Mouse (Mus musculus) heart, adult 2 months (tissue): ENCODE results near the gene Ces3a. TPM values are rescaled to one million over a fixed set of nuclear protein-coding genes. Genes with fewer than 3 reads are reported as not detected.
"Not testable (repeated sequence)": the region's sequence is repeated elsewhere in the genome, so short reads cannot be mapped to it uniquely, and the experiment has no call there.

Experiments used
- DNase-seq, 2 experiments: peaks; one replicate each; pipeline ENCODE4 v3.0.0; 2021
- H3K27ac ChIP-seq: fragments of 200-600 bp; 2 replicates; pipeline ENCODE4 v1.8.1; 2022
- H3K27me3 ChIP-seq: fragments of 200-500 bp; 2 replicates; pipeline ENCODE4 v1.6.1; 2012; ENCODE audit warnings: mild to moderate bottlenecking, low read length, inconsistent platforms, mixed read lengths; ENCODE audit not compliant: control insufficient read depth, insufficient read depth
- H3K36me3 ChIP-seq: fragments of 200-500 bp; 2 replicates; pipeline ENCODE4 v1.6.1; 2012; ENCODE audit warnings: low read length, inconsistent platforms; ENCODE audit not compliant: control insufficient read depth, insufficient read depth
- H3K4me1 ChIP-seq: fragments of 200-500 bp; 2 replicates; pipeline ENCODE4 v1.6.1; 2011; ENCODE audit warnings: low read length; ENCODE audit not compliant: control insufficient read depth, insufficient read depth
- H3K4me3 ChIP-seq: fragments of 200-600 bp; 2 replicates; pipeline ENCODE4 v1.8.1; 2022
- H3K79me2 ChIP-seq: fragments of 200-500 bp; replicated peaks from 2 replicates; pipeline ENCODE4 v1.6.1; 2012; ENCODE audit warnings: mild to moderate bottlenecking, inconsistent platforms, low read length, moderate library complexity, mixed read lengths; ENCODE audit not compliant: control insufficient read depth, insufficient read depth
- H3K9ac ChIP-seq: fragments of 200-500 bp; 2 replicates; pipeline ENCODE4 v1.6.1; 2012; ENCODE audit warnings: low read depth, mild to moderate bottlenecking, control low read depth, inconsistent platforms, low read length, mixed read lengths
- CTCF ChIP-seq: fragments of 200-600 bp; IDR thresholded peaks from 2 replicates; pipeline ENCODE4 v1.8.1; 2022; ENCODE audit warnings: antibody characterized with exemption, mild to moderate bottlenecking, moderate library complexity
- EP300 ChIP-seq: fragments of 200-500 bp; IDR thresholded peaks from 2 replicates; pipeline ENCODE4 v1.6.1; 2011; ENCODE audit warnings: low read depth, low read length, control low read depth; ENCODE audit not compliant: insufficient read depth
- POLR2A ChIP-seq: fragments of 200-500 bp; IDR thresholded peaks from 2 replicates; pipeline ENCODE4 v1.6.1; 2011; ENCODE audit warnings: mild to moderate bottlenecking, low read depth, low read length, control low read depth; ENCODE audit not compliant: insufficient read depth
- WGBS: fragments of 180-500 bp; shearing (Covaris S2); methylation state at CpG from one replicate; pipeline ENCODE4 v1.1.7; 2018; 5-methylcytosine and 5-hydroxymethylcytosine counted together
- intact Hi-C: fragments of 180-260 bp; cut with DNase I; formaldehyde crosslinking; loops from one replicate; pipeline ENCODE4 v1.15.1; 2025
- polyA plus RNA-seq: library from polyadenylated mRNA; depleted of rRNA; stranded (reverse); fragments of >200 nt; gene quantifications from 2 replicates; pipeline ENCODE4 v1.2.3, GENCODE M21; 2012
- total RNA-seq, 2 experiments: library from RNA; stranded (reverse); gene quantifications; 2 replicates each; pipeline ENCODE4 v1.2.3; 2021

The Ces3a gene
- total and polyA plus RNA-seq, 3 experiments: not detected

- Histone ChIP-seq H3K27me3 (no peaks in the 10 kb centered on the region), H3K27ac (no peak overlapping the region), H3K4me1 (no peaks in the 10 kb centered on the region), H3K36me3 (no peaks in the 10 kb centered on the region), H3K4me3 (no peak overlapping the region), H3K79me2 (no peaks in the 10 kb centered on the region), H3K9ac (no peak overlapping the region)
- WGBS: 66% methylated on average over 5 of the region's 5 CpGs
- no peak for DNase-seq
- TF ChIP-seq EP300 (no peak), POLR2A (no peak), CTCF (no peak)
- intact Hi-C loops: no loop called here
Measured at GRCm38 (mm10) chr8:105080814-105081336, 32.5 kb downstream of the Ces3a start.

GRCm38 (mm10) chr8:105083449-105084050 lies 35.1 kb downstream of the Ces3a start, which contains the start of gene Ces3b:
Gene Ces3b (plus strand): TSS chr8:105083753.
- H3K79me2 ChIP-seq: no peaks in the 10 kb centered on the region
- no peak for TF ChIP-seq POLR2A
- no peak for TF ChIP-seq CTCF
- TF ChIP-seq EP300: no peak
- H3K9ac ChIP-seq: no peak within 1 kb of the TSS
- intact Hi-C loops: no loop called here
- DNase-seq: peak in 1 of 2 experiments; percentile 4
- no peak within 1 kb of the TSS for H3K27ac ChIP-seq
- H3K36me3 ChIP-seq: no peaks in the 10 kb centered on the region
- WGBS: 34% methylated on average over 7 of the region's 7 CpGs
- H3K4me1 ChIP-seq: no peaks in the 10 kb centered on the region
- no peaks in the 10 kb centered on the region for H3K27me3 ChIP-seq
- no peak within 1 kb of the TSS for H3K4me3 ChIP-seq

- H3K27me3 ChIP-seq, H3K27ac ChIP-seq, H3K9ac ChIP-seq, intact Hi-C loops, H3K36me3 ChIP-seq, DNase-seq, H3K79me2 ChIP-seq, H3K4me1 ChIP-seq, H3K4me3 ChIP-seq: not testable (repeated sequence)
- WGBS: 83% methylated on average over 5 of the region's 5 CpGs
Measured at GRCm38 (mm10) chr8:105088166-105088565, 39.8 kb downstream of the Ces3a start.

GRCm38 (mm10) chr8:105088581-105088980 lies 40.2 kb downstream of the Ces3a start:
- TF ChIP-seq CTCF (no peak), EP300 (no peak), POLR2A (no peak)
- intact Hi-C loops: no loop called here
- no peaks in the 10 kb centered on the region for H3K36me3 ChIP-seq
- no peaks in the 10 kb centered on the region for H3K79me2 ChIP-seq
- no peaks in the 10 kb centered on the region for H3K4me1 ChIP-seq
- DNase-seq: no peak
- WGBS: 68% methylated on average over 4 of the region's 4 CpGs
- H3K9ac ChIP-seq: no peak overlapping the region
- no peak overlapping the region for H3K4me3 ChIP-seq
- H3K27me3 ChIP-seq: no peaks in the 10 kb centered on the region
- no peak overlapping the region for H3K27ac ChIP-seq

- Histone ChIP-seq H3K4me3 (no peak overlapping the region), H3K4me1 (no peaks in the 10 kb centered on the region), H3K79me2 (no peaks in the 10 kb centered on the region), H3K36me3 (no peaks in the 10 kb centered on the region), H3K27ac (no peak overlapping the region), H3K27me3 (no peaks in the 10 kb centered on the region), H3K9ac (no peak overlapping the region)
- 72% methylated on average over 3 of the region's 3 CpGs for WGBS
- TF ChIP-seq POLR2A (no peak), CTCF (no peak), EP300 (no peak)
- intact Hi-C loops: no loop called here
- DNase-seq: no peak
Measured at GRCm38 (mm10) chr8:105093992-105094391, 45.6 kb downstream of the Ces3a start.

GRCm38 (mm10) chr8:105102101-105102785 lies 53.8 kb downstream of the Ces3a start:
- H3K9ac ChIP-seq, DNase-seq, H3K4me3 ChIP-seq, H3K4me1 ChIP-seq, H3K27me3 ChIP-seq, H3K79me2 ChIP-seq, H3K27ac ChIP-seq, intact Hi-C loops, H3K36me3 ChIP-seq: not testable (repeated sequence)
- WGBS: 73% methylated on average over 4 of the region's 4 CpGs

- H3K27me3 ChIP-seq, DNase-seq, H3K9ac ChIP-seq, H3K4me1 ChIP-seq, H3K79me2 ChIP-seq, H3K27ac ChIP-seq, H3K4me3 ChIP-seq, H3K36me3 ChIP-seq, intact Hi-C loops: not testable (repeated sequence)
- 78% methylated on average over 5 of the region's 5 CpGs for WGBS
Measured at GRCm38 (mm10) chr8:105103701-105104100, 55.3 kb downstream of the Ces3a start.
